Mouse (Mus musculus) forebrain, embryonic 12.5 days (tissue): Measurements from ENCODE around the gene Zc3h4. TPM values are rescaled to one million over a fixed set of nuclear protein-coding genes. Genes with fewer than 3 reads are reported as not detected.

ENCODE experiments used
- ATAC-seq: fragments of 200-750 bp; cut with Nextera tagmentation; 2 replicates; pipeline ENCODE4 v1.8.0; 2017; ENCODE audit warnings: moderate TSS enrichment; ENCODE audit not compliant: low FRiP score
- H3K27ac ChIP-seq: fragments of 300-500 bp; sonication (generic); 2 replicates; pipeline ENCODE4 v1.5.1; 2016; ENCODE audit warnings: mild to moderate bottlenecking
- H3K27me3 ChIP-seq: fragments of 300-500 bp; sonication (generic); 2 replicates; pipeline ENCODE4 v1.6.1; 2016; ENCODE audit warnings: mild to moderate bottlenecking
- H3K36me3 ChIP-seq: fragments of 300-500 bp; sonication (generic); replicated peaks from 2 replicates; pipeline ENCODE4 v1.6.1; 2016; ENCODE audit warnings: mild to moderate bottlenecking
- H3K4me1 ChIP-seq: fragments of 300-500 bp; sonication (generic); 2 replicates; pipeline ENCODE4 v1.6.1; 2016
- H3K4me2 ChIP-seq: fragments of 300-500 bp; sonication (generic); 2 replicates; pipeline ENCODE4 v1.6.1; 2016; ENCODE audit warnings: mild to moderate bottlenecking, moderate library complexity
- H3K4me3 ChIP-seq: fragments of 300-500 bp; sonication (generic); replicated peaks from 2 replicates; pipeline ENCODE4 v1.5.1; 2016; ENCODE audit warnings: mild to moderate bottlenecking
- H3K9ac ChIP-seq: fragments of 300-500 bp; sonication (generic); 2 replicates; pipeline ENCODE4 v1.6.1; 2016; ENCODE audit warnings: mild to moderate bottlenecking
- H3K9me3 ChIP-seq: fragments of 300-500 bp; sonication (generic); 2 replicates; pipeline ENCODE4 v1.6.1; 2016
- WGBS: fragments of 180-500 bp; shearing (Covaris S2); methylation state at CpG from one replicate; pipeline ENCODE4 v1.1.7; 2016; 5-methylcytosine and 5-hydroxymethylcytosine counted together
- polyA plus RNA-seq: library from polyadenylated mRNA; unstranded; fragments of >200 nt; fragmentation: Nextera tagmentation; extraction: Ambion mirVana; gene quantifications from 2 replicates; pipeline ENCODE4 v1.2.1, GENCODE M21; 2016

The Zc3h4 gene
- polyA plus RNA-seq, 1 experiment from 2014 or later: 25.5 TPM

- Histone ChIP-seq H3K4me3 (peak overlapping the region; percentile 35), H3K36me3 (no peaks in the 10 kb centered on the region), H3K9me3 (no peaks in the 10 kb centered on the region), H3K27me3 (peaks cover 84% of the 10 kb centered on the region), H3K27ac (no peak overlapping the region), H3K4me2 (peak overlapping the region; percentile 51), H3K4me1 (peaks cover 27% of the 10 kb centered on the region), H3K9ac (no peak overlapping the region)
- no peak for ATAC-seq
- WGBS: 5% methylated on average over 23 of the region's 23 CpGs
Observed at GRCm38 (mm10) chr7:16475321-16475720, 74.6 kb downstream of the Zc3h4 start.

- 2% methylated on average over 58 of the region's 59 CpGs for WGBS
- ATAC-seq: no peak
Observed at GRCm38 (mm10) chr7:16475764-16476599, 75.3 kb downstream of the Zc3h4 start.

GRCm38 (mm10) chr7:16476600-16476989, 75.9 kb downstream of the Zc3h4 start:
- H3K4me3 ChIP-seq: peak overlapping the region; percentile 35
- H3K27me3 ChIP-seq: peaks cover 75% of the 10 kb centered on the region
- H3K27ac ChIP-seq: no peak overlapping the region
- WGBS: 2% methylated on average over 34 of the region's 34 CpGs
- H3K9ac ChIP-seq: no peak overlapping the region; the same call in 1 of the 2 replicates
- ATAC-seq: no peak
- no peaks in the 10 kb centered on the region for H3K9me3 ChIP-seq
- H3K36me3 ChIP-seq: no peaks in the 10 kb centered on the region
- peak overlapping the region; percentile 51 for H3K4me2 ChIP-seq
- peaks cover 27% of the 10 kb centered on the region for H3K4me1 ChIP-seq

More at GRCm38 (mm10) chr7:16475764-16476599, 75.3 kb downstream of the Zc3h4 start:
- no peak overlapping the region for H3K27ac ChIP-seq
- no peak overlapping the region; the same call in 1 of the 2 replicates for H3K9ac ChIP-seq
- H3K4me2 ChIP-seq: peak overlapping the region; percentile 51
- H3K4me1 ChIP-seq: peaks cover 27% of the 10 kb centered on the region
- peaks cover 78% of the 10 kb centered on the region for H3K27me3 ChIP-seq
- H3K9me3 ChIP-seq: no peaks in the 10 kb centered on the region
- H3K4me3 ChIP-seq: peak overlapping the region; percentile 35
- no peaks in the 10 kb centered on the region for H3K36me3 ChIP-seq

- no peaks in the 10 kb centered on the region for H3K36me3 ChIP-seq
- H3K27me3 ChIP-seq: peaks cover 73% of the 10 kb centered on the region
- ATAC-seq: no peak
- H3K9ac ChIP-seq: no peak within 1 kb of the TSS; the same call in 1 of the 2 replicates
- no peak within 1 kb of the TSS for H3K27ac ChIP-seq
- no peaks in the 10 kb centered on the region for H3K9me3 ChIP-seq
- 90% methylated on average over 8 of the region's 8 CpGs for WGBS
- peaks cover 21% of the 10 kb centered on the region for H3K4me1 ChIP-seq
- H3K4me3 ChIP-seq: peak within 1 kb of the TSS; percentile 35
- H3K4me2 ChIP-seq: peak within 1 kb of the TSS; percentile 51
Observed at GRCm38 (mm10) chr7:16477628-16478027, 76.9 kb downstream of the Zc3h4 start, which contains the start of gene Npas1. TSS of gene Npas1 (minus strand) at chr7:16477728.

Other genes starting within 250 kb of the Zc3h4 start
- gene Meis3, start 225.8 kb upstream of the Zc3h4 start, polyA plus RNA-seq: 91.2 and 94.9 TPM in 2 replicates
- gene Dhx34, start 178.9 kb upstream of the Zc3h4 start, polyA plus RNA-seq: 17.1 and 20.5 TPM in 2 replicates
- not detected in 2 replicates for gene C5ar2, start 156.8 kb upstream of the Zc3h4 start, polyA plus RNA-seq
- 0.70 and 0.73 TPM in 2 replicates for gene C5ar1, start 141.4 kb upstream of the Zc3h4 start, polyA plus RNA-seq
- gene Inafm1, start 127.3 kb upstream of the Zc3h4 start, polyA plus RNA-seq: 13.4 and 14.5 TPM in 2 replicates
- gene Ccdc9, start 114.1 kb upstream of the Zc3h4 start, polyA plus RNA-seq: 42.3 and 44.6 TPM in 2 replicates
- gene Bbc3, start 92.5 kb upstream of the Zc3h4 start, polyA plus RNA-seq: 12.8 and 14.6 TPM in 2 replicates
- 403 and 415 TPM in 2 replicates for gene Sae1, start 13.1 kb upstream of the Zc3h4 start, polyA plus RNA-seq
- 42.4 and 53.1 TPM in 2 replicates for gene Tmem160, start 51.9 kb downstream of the Zc3h4 start, polyA plus RNA-seq
- 1.8 and 2.0 TPM in 2 replicates for gene Npas1, start 76.8 kb downstream of the Zc3h4 start, polyA plus RNA-seq
- gene Arhgap35, start 214.1 kb downstream of the Zc3h4 start, polyA plus RNA-seq: 40.8 and 47.5 TPM in 2 replicates